Mouse (Mus musculus) liver, postnatal 0 days (tissue): Measurements from ENCODE around the gene Ogfod1.

Source experiments
- CTCF ChIP-seq: sonication (generic); IDR thresholded peaks from 2 replicates; pipeline ENCODE4 v1.5.1; 2016; ENCODE audit warnings: antibody characterized with exemption, low read depth
- EP300 ChIP-seq: IDR thresholded peaks from 2 replicates; pipeline ENCODE4 v1.6.1; 2016; ENCODE audit warnings: antibody characterized with exemption, low read depth, mild to moderate bottlenecking

DNA sequence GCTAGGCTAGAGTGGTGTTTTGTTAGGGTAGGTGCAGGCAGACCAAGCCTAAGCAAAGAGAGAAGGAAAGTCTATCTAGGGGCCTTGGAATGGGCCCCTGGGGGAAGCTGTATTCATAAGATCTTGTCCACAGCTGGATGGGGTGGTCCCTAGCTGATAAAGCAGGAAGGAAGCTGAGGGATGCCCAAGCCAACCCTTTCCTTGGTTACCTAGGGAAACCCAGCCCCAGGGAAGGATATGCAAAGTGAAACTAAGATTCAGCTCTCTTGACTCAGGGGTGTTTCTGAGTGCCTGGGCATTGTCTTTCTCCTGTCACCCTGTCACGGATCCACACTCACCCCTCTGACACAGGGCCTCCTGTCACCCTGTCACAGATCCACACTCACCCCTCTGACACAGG is 76.4 kb downstream of the Ogfod1 start:
- TF ChIP-seq EP300 (no peak), CTCF (no peak)
